Mouse (Mus musculus) ES-E14 (cell line): ENCODE data around the gene Lsm7. TPM values are rescaled to one million over a fixed set of nuclear protein-coding genes. Genes with fewer than 3 reads are reported as not detected.

ENCODE experiments used
- DNase-seq: peaks from one replicate; pipeline ENCODE4 v3.0.0-alpha.2; 2013; ENCODE audit warnings: low read depth, low spot score
- H3K27ac ChIP-seq: 2 replicates; pipeline ENCODE4 v1.5.1; 2012; ENCODE audit warnings: low read depth, mild to moderate bottlenecking, low read length, moderate library complexity, mixed read lengths; ENCODE audit not compliant: poor library complexity, insufficient read depth, severe bottlenecking
- H3K36me3 ChIP-seq: 2 replicates; pipeline ENCODE4 v1.6.1; 2012; ENCODE audit warnings: mild to moderate bottlenecking, low read length, moderate library complexity, mixed read lengths; ENCODE audit not compliant: control insufficient read depth, poor library complexity, insufficient read depth, severe bottlenecking
- H3K4me1 ChIP-seq, 2 experiments: fragments of 150-350 bp in 1 of 2; sonication (generic) in 1 of 2; 2 replicates each; pipeline ENCODE4 v1.6.1; 2012; ENCODE audit warnings: low read length in 2 of 2, mild to moderate bottlenecking in 1 of 2, mixed read lengths in 1 of 2; ENCODE audit not compliant: control insufficient read depth in 2 of 2, insufficient read depth in 2 of 2, poor library complexity in 1 of 2
- H3K4me3 ChIP-seq, 2 experiments: fragments of 150-350 bp in 1 of 2; sonication (generic) in 1 of 2; 2 replicates each; pipeline ENCODE4 v1.5.1; 2012; ENCODE audit warnings: low read length in 2 of 2, low read depth in 1 of 2, mild to moderate bottlenecking in 1 of 2, mixed read lengths in 1 of 2; ENCODE audit not compliant: insufficient read depth in 1 of 2, poor library complexity in 1 of 2, severe bottlenecking in 1 of 2
- H3K9ac ChIP-seq: 2 replicates; pipeline ENCODE4 v1.6.1; 2012; ENCODE audit warnings: low read depth, mild to moderate bottlenecking, low read length, mixed read lengths; ENCODE audit not compliant: poor library complexity, insufficient read depth, severe bottlenecking
- H3K9me3 ChIP-seq: fragments of 150-350 bp; sonication (generic); 2 replicates; pipeline ENCODE4 v1.6.1; 2012; ENCODE audit warnings: low read depth, mild to moderate bottlenecking, low read length; ENCODE audit not compliant: control insufficient read depth, insufficient read depth
- CHD2 ChIP-seq: IDR thresholded peaks from 2 replicates; pipeline ENCODE4 v1.6.1; 2014; ENCODE audit warnings: mild to moderate bottlenecking, low read depth, low read length, inconsistent platforms
- HCFC1 ChIP-seq: IDR thresholded peaks from 2 replicates; pipeline ENCODE4 v1.6.1; 2012; ENCODE audit warnings: low read length, inconsistent platforms, borderline replicate concordance; ENCODE audit not compliant: insufficient read depth
- MAFK ChIP-seq: IDR thresholded peaks from 2 replicates; pipeline ENCODE4 v1.6.1; 2014; ENCODE audit warnings: mild to moderate bottlenecking, low read depth, low read length, inconsistent platforms; ENCODE audit not compliant: insufficient read depth
- ZC3H11A ChIP-seq: IDR thresholded peaks from 2 replicates; pipeline ENCODE4 v1.6.1; 2012; ENCODE audit warnings: low read depth, mild to moderate bottlenecking, inconsistent platforms, low read length, borderline replicate concordance
- ZNF384 ChIP-seq: IDR thresholded peaks from 2 replicates; pipeline ENCODE4 v1.6.1; 2012; ENCODE audit warnings: low read depth, low read length, inconsistent platforms
- in situ Hi-C, 2 experiments: fragments of 600-800 bp; cut with MboI; formaldehyde crosslinking; loops; one replicate each; pipeline ENCODE4 v1.15.1; 2025; ENCODE audit warnings: low sequenced_read_pairs in 2 of 2, inconsistent platforms in 1 of 2; ENCODE audit not compliant: unreplicated experiment in 2 of 2
- total RNA-seq: library from RNA; depleted of rRNA; stranded (reverse); fragments of 300-350 nt; gene quantifications from 2 replicates; pipeline ENCODE4 v1.2.3, GENCODE M21; 2012

Gene Lsm7
- total RNA-seq, 1 experiment: 385 TPM

GRCm38 (mm10) chr10:80826151-80827062 is 28.6 kb downstream of the Lsm7 start, which contains the start of gene Oaz1:
Gene Oaz1 (plus strand): TSS chr10:80826656.
- peak within 1 kb of the TSS; percentile 77 for H3K27ac ChIP-seq
- H3K4me3 ChIP-seq: peak within 1 kb of the TSS; percentile 77 to 86
- H3K36me3 ChIP-seq: peaks cover 22% of the 10 kb centered on the region
- DNase-seq: peak; percentile 99
- in situ Hi-C loops: no loop called here
- TF ChIP-seq ZNF384 (no peak), HCFC1 (peak; percentile 70; the same call in 1 of the 2 replicates)
- peaks cover 0 to 10% of the 10 kb centered on the region in 2 experiments; a peak in 2 of 4 replicates for H3K4me1 ChIP-seq
- peak within 1 kb of the TSS; percentile 94 for H3K9ac ChIP-seq
- H3K9me3 ChIP-seq: no peaks in the 10 kb centered on the region

DNA sequence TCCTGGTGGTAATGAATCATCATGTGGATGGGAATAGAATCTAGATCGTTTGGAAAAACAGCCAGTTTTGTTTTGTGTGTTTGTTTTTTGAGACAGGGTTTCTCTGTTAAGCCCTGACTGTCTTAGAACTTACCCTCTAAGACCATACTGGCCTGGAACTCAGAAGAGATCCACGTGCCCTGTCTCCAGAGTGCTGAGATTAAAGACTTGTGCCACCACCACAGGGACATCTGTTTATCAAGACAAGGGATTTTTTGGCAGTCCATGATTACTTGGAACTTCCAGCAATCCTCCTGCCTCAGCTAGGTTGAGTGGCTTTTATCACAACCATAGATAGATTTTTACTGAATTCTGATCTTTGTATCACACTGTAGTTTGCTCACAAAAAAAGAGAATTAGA is 30.2 kb downstream of the Lsm7 start:
- no peak overlapping the region for H3K27ac ChIP-seq

GRCm38 (mm10) chr10:80823847-80824643 is 31.0 kb downstream of the Lsm7 start:
- in situ Hi-C loops: no loop called here

More for the DNA sequence above, 30.2 kb downstream of the Lsm7 start:
- Histone ChIP-seq H3K4me1 (peaks cover 0 to 6% of the 10 kb centered on the region in 2 experiments; a peak in 2 of 4 replicates), H3K9me3 (no peaks in the 10 kb centered on the region), H3K36me3 (peaks cover 21% of the 10 kb centered on the region), H3K9ac (no peak overlapping the region), H3K4me3 (no peak overlapping the region)
- in situ Hi-C loops: no loop called here
- no peak for DNase-seq
- 0 out of 2 replicates have a peak, but pooled peaks have one; percentile 6 for TF ChIP-seq ZC3H11A
- TF ChIP-seq MAFK: no peak

GRCm38 (mm10) chr10:80823316-80823715 is 31.7 kb downstream of the Lsm7 start:
- H3K9ac ChIP-seq: no peak overlapping the region
- in situ Hi-C loops: no loop called here
- no peak for TF ChIP-seq HCFC1
- TF ChIP-seq ZNF384: no peak
- no peak for TF ChIP-seq MAFK
- no peak for TF ChIP-seq CHD2
- no peak for TF ChIP-seq ZC3H11A
- no peak for DNase-seq
- no peak overlapping the region for H3K27ac ChIP-seq
- H3K9me3 ChIP-seq: no peaks in the 10 kb centered on the region
- H3K36me3 ChIP-seq: peaks cover 9% of the 10 kb centered on the region; the same call in 1 of the 2 replicates
- no peak overlapping the region for H3K4me3 ChIP-seq
- peaks cover 0 to 5% of the 10 kb centered on the region in 2 experiments; a peak in 2 of 4 replicates for H3K4me1 ChIP-seq

More at GRCm38 (mm10) chr10:80823847-80824643, 31.0 kb downstream of the Lsm7 start:
- no peaks in the 10 kb centered on the region for H3K9me3 ChIP-seq
- H3K36me3 ChIP-seq: peaks cover 13% of the 10 kb centered on the region
- H3K27ac ChIP-seq: no peak overlapping the region
- peak overlapping the region; percentile 14; the same call in 1 of the 2 replicates for H3K9ac ChIP-seq
- H3K4me3 ChIP-seq: no peak overlapping the region
- no peak for TF ChIP-seq CHD2
- TF ChIP-seq ZNF384: no peak
- DNase-seq: no peak
- H3K4me1 ChIP-seq: peaks cover 0 to 5% of the 10 kb centered on the region in 2 experiments; a peak in 2 of 4 replicates
